24 mouse cellular contexts compared by ENCODE assay signal in the genomic region with DNA sequence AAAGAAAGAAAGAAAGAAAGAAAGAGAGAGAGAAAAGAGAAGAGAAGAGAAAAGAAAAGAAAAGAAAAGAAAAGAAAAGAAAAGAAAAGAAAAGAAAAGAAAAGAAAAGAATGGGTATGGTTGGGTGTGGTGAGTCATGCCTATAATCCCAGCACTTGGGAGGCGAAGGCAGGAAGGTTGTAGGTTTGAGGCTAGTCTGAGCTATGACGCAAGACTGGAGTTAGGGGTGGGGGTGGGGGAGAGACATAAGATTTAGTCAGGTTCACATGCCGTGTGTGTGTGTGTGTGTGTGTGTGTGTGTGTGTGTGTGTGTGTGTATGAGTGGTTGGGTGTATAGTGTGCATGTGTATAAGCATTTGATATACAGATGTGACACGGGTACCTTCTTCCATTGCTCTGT.
A peak's percentile ranks its signal among the peaks of the same experiment; 100 is the strongest.
DNase-seq lines count a peak whose midpoint lies in the region; ATAC-seq and TF ChIP-seq lines count a peak whose summit lies in the region.
"Had no signal": no experiment of that assay in that cellular context is flagged by ENCODE, and none has a peak within 500 bp of the region (broad histone marks: within the 10 kb centered on the region; RNA-seq: fewer than 3 reads in every experiment).

No protein-coding gene starts in this region.

- no peaks in the 10 kb centered on the region for H3K36me3 ChIP-seq in midbrain, embryonic 13.5 days
- no peaks in the 10 kb centered on the region for H3K36me3 ChIP-seq in midbrain, embryonic 11.5 days (ENCODE audit: control insufficient read depth, insufficient read depth, low read length)
- no peaks in the 10 kb centered on the region for H3K36me3 ChIP-seq in testis, adult 2 months (ENCODE audit: control insufficient read depth, insufficient read depth, low read length)
- H3K36me3 ChIP-seq: forebrain, embryonic 10.5 days; G1E; heart, embryonic 10.5 days; heart, embryonic 13.5 days; hindbrain, embryonic 15.5 days had no signal

- no peak for ATAC-seq in midbrain, embryonic 13.5 days
- ATAC-seq in midbrain, embryonic 11.5 days (ENCODE audit: low FRiP score): no peak
- ATAC-seq: forebrain, embryonic 13.5 days; forebrain, embryonic 16.5 days had no signal

- H3K27me3 ChIP-seq in midbrain, embryonic 13.5 days: no peaks in the 10 kb centered on the region
- no peaks in the 10 kb centered on the region for H3K27me3 ChIP-seq in midbrain, embryonic 11.5 days (ENCODE audit: control insufficient read depth, insufficient read depth, low read length)
- H3K27me3 ChIP-seq in testis, adult 2 months (ENCODE audit: control insufficient read depth, insufficient read depth, low read length): no peaks in the 10 kb centered on the region
- H3K27me3 ChIP-seq: forebrain, embryonic 13.5 days; heart, embryonic 13.5 days; hindbrain, embryonic 15.5 days had no signal

- WGBS in midbrain, embryonic 13.5 days: 88% methylated on average over 4 of the region's 4 CpGs
- WGBS in midbrain, embryonic 11.5 days: 88% methylated on average over 4 of the region's 4 CpGs

- no peak for TF ChIP-seq POLR2A in testis, adult 2 months (IDR thresholded peaks at IDR 0.05; ENCODE audit: control insufficient read depth, low read depth, low read length)

- no peak for DNase-seq in midbrain, embryonic 11.5 days (ENCODE audit: low spot score, missing footprints)
- no peak for DNase-seq in testis, postnatal 10 days (ENCODE audit: low spot score)
- peak; percentile 54 for DNase-seq in NIH3T3 (ENCODE audit: low read depth)
- DNase-seq in cerebellum, postnatal 4 days (ENCODE audit: low spot score in 2 of 2): no peak
- DNase-seq in heart, postnatal 25 days (ENCODE audit: low spot score): no peak
- DNase-seq: adrenal gland, adult 2 months; adrenal gland, postnatal 14 days; cerebellum, adult 11 months; cerebellum, adult 8-10 months; cerebellum, postnatal 10 days; cerebellum, postnatal 36 days; gastrocnemius, postnatal 10 days; gastrocnemius, postnatal 36 days; heart, adult 2 months; heart, postnatal 36 days had no signal

- no peak overlapping the region for H3K4me2 ChIP-seq in midbrain, embryonic 13.5 days (replicated peaks)
- H3K4me2 ChIP-seq in midbrain, embryonic 11.5 days: no peak overlapping the region

- H3K27ac ChIP-seq in midbrain, embryonic 13.5 days: 0 out of 2 replicates have a peak overlapping the region, but pooled peaks have one; percentile 19
- H3K27ac ChIP-seq in midbrain, embryonic 11.5 days (ENCODE audit: low read depth, low read length): no peak overlapping the region
- no peak overlapping the region for H3K27ac ChIP-seq in testis, adult 2 months (ENCODE audit: control insufficient read depth, insufficient read depth, low read depth, low read length)
- H3K27ac ChIP-seq: heart, adult 2 months; heart, embryonic 13.5 days had no signal

- peaks cover 45% of the 10 kb centered on the region for H3K4me1 ChIP-seq in midbrain, embryonic 13.5 days (replicated peaks)
- H3K4me1 ChIP-seq in midbrain, embryonic 11.5 days (ENCODE audit: control insufficient read depth, insufficient read depth, low read length): peaks cover 26% of the 10 kb centered on the region
- peaks cover 4% of the 10 kb centered on the region for H3K4me1 ChIP-seq in testis, adult 2 months (ENCODE audit: control insufficient read depth, insufficient read depth, low read length)

- no peak overlapping the region for H3K9ac ChIP-seq in midbrain, embryonic 13.5 days (replicated peaks)
- H3K9ac ChIP-seq in midbrain, embryonic 11.5 days (ENCODE audit: low read length): no peak overlapping the region
- H3K9ac ChIP-seq: hindbrain, embryonic 15.5 days had no signal

- intact Hi-C loops in heart, postnatal 25 days (cut with DNase I): no loop called here

- no peak for TF ChIP-seq CTCF in testis, adult 2 months (IDR thresholded peaks at IDR 0.05; ENCODE audit: control insufficient read depth, insufficient read depth, insufficient replicate concordance, low read depth, low read length)

- no peak overlapping the region for H3K4me3 ChIP-seq in midbrain, embryonic 13.5 days (replicated peaks)
- no peak overlapping the region for H3K4me3 ChIP-seq in midbrain, embryonic 11.5 days (ENCODE audit: low read depth, low read length)
- H3K4me3 ChIP-seq in testis, adult 2 months (ENCODE audit: control insufficient read depth, low read depth, low read length): peak overlapping the region; percentile 12
- H3K4me3 ChIP-seq: forebrain, embryonic 13.5 days; heart, adult 2 months; hindbrain, embryonic 15.5 days had no signal

- no peaks in the 10 kb centered on the region for H3K9me3 ChIP-seq in midbrain, embryonic 13.5 days
- H3K9me3 ChIP-seq in midbrain, embryonic 11.5 days (ENCODE audit: control insufficient read depth, low read length): no peaks in the 10 kb centered on the region
- H3K9me3 ChIP-seq: forebrain, embryonic 10.5 days; forebrain, embryonic 13.5 days; heart, embryonic 10.5 days; heart, embryonic 13.5 days; hindbrain, embryonic 15.5 days had no signal
